Mouse (Mus musculus): Measurements from ENCODE around the gene Gin1. TPM values are rescaled to one million over a fixed set of nuclear protein-coding genes. Genes with fewer than 3 reads are reported as not detected.

Gin1 gene
- polyA plus RNA-seq, 1 experiment = 3.2 TPM

- H3K27me3 ChIP-seq (ENCODE audit: control insufficient read depth, insufficient read depth, insufficient read length) = no peaks in the 10 kb centered on the region
- H3K36me3 ChIP-seq (ENCODE audit: control insufficient read depth, insufficient read depth) = peaks cover 39% of the 10 kb centered on the region
- no peak overlapping the region for H3K4me3 ChIP-seq (ENCODE audit: insufficient read depth, poor library complexity, severe bottlenecking)
- H3K79me3 ChIP-seq (ENCODE audit: low read depth) = no peaks in the 10 kb centered on the region
- H3ac ChIP-seq (ENCODE audit: control insufficient read depth, insufficient read length, low read depth) = no peak overlapping the region
- TF ChIP-seq MYOG (IDR thresholded peaks at IDR 0.05; ENCODE audit: control insufficient read depth, extremely low read depth, insufficient read length) (no peak), CTCF (IDR thresholded peaks at IDR 0.05; ENCODE audit: control insufficient read depth, insufficient read depth, insufficient read length) (no peak), CEBPB (IDR thresholded peaks at IDR 0.05; ENCODE audit: low read depth) (no peak), MAX (IDR thresholded peaks at IDR 0.05) (no peak), MYOD1 (IDR thresholded peaks at IDR 0.05; ENCODE audit: control insufficient read depth, insufficient read length, low read depth) (no peak), FOSL1 (IDR thresholded peaks at IDR 0.05; ENCODE audit: insufficient read depth, low read length, poor library complexity, severe bottlenecking) (no peak), USF1 (IDR thresholded peaks at IDR 0.05; ENCODE audit: low read depth) (no peak)
- H3K79me2 ChIP-seq (ENCODE audit: control insufficient read depth, insufficient read depth) = no peaks in the 10 kb centered on the region
Observed at GRCm38 (mm10) chr1:97746261-97746660, 23.7 kb upstream of the Gin1 start.

DNA sequence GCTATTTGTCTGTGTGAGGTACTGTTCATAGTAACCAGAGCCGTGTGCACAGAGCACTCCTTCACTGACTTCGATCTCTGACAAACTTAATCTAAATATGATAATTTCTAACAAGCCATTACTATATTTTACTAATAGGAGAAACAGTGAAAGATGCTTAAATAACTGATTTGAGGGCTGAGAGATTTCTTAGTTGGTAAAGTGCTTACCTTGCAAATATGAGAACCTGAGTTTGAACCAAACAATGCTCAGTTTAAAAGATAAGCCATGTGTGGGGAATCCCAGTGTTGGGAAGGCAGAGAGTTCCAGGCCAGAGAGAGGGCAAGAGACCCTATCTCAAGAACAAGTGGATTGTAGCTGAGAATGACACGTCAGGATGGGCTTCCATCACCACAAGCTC is 21.8 kb upstream of the Gin1 start:
- TF ChIP-seq MAX (IDR thresholded peaks at IDR 0.05) = no peak
- no peak for TF ChIP-seq MYOG (IDR thresholded peaks at IDR 0.05; ENCODE audit: control insufficient read depth, extremely low read depth, insufficient read length)
- TF ChIP-seq CEBPB (IDR thresholded peaks at IDR 0.05; ENCODE audit: low read depth) = no peak
- no peak for TF ChIP-seq FOSL1 (IDR thresholded peaks at IDR 0.05; ENCODE audit: insufficient read depth, low read length, poor library complexity, severe bottlenecking)
- TF ChIP-seq CTCF (IDR thresholded peaks at IDR 0.05; ENCODE audit: control insufficient read depth, insufficient read depth, insufficient read length) = no peak
- TF ChIP-seq USF1 (IDR thresholded peaks at IDR 0.05; ENCODE audit: low read depth) = no peak
- TF ChIP-seq MYOD1 (IDR thresholded peaks at IDR 0.05; ENCODE audit: control insufficient read depth, insufficient read length, low read depth) = no peak
- Histone ChIP-seq H3K79me3 (ENCODE audit: low read depth) (no peaks in the 10 kb centered on the region), H3K4me3 (ENCODE audit: insufficient read depth, poor library complexity, severe bottlenecking) (no peak overlapping the region), H3ac (ENCODE audit: control insufficient read depth, insufficient read length, low read depth) (no peak overlapping the region), H3K27me3 (ENCODE audit: control insufficient read depth, insufficient read depth, insufficient read length) (no peaks in the 10 kb centered on the region), H3K36me3 (ENCODE audit: control insufficient read depth, insufficient read depth) (peaks cover 45% of the 10 kb centered on the region), H3K79me2 (ENCODE audit: control insufficient read depth, insufficient read depth) (no peaks in the 10 kb centered on the region)

- Histone ChIP-seq H3K27me3 (ENCODE audit: control insufficient read depth, insufficient read depth, insufficient read length) (no peaks in the 10 kb centered on the region), H3K4me3 (ENCODE audit: insufficient read depth, poor library complexity, severe bottlenecking) (no peak overlapping the region), H3K79me3 (ENCODE audit: low read depth) (no peaks in the 10 kb centered on the region), H3K36me3 (ENCODE audit: control insufficient read depth, insufficient read depth) (peaks cover 44% of the 10 kb centered on the region), H3ac (ENCODE audit: control insufficient read depth, insufficient read length, low read depth) (no peak overlapping the region), H3K79me2 (ENCODE audit: control insufficient read depth, insufficient read depth) (no peaks in the 10 kb centered on the region)
- TF ChIP-seq FOSL1 (IDR thresholded peaks at IDR 0.05; ENCODE audit: insufficient read depth, low read length, poor library complexity, severe bottlenecking) (no peak), CEBPB (IDR thresholded peaks at IDR 0.05; ENCODE audit: low read depth) (no peak), CTCF (IDR thresholded peaks at IDR 0.05; ENCODE audit: control insufficient read depth, insufficient read depth, insufficient read length) (no peak), MAX (IDR thresholded peaks at IDR 0.05) (no peak), MYOD1 (IDR thresholded peaks at IDR 0.05; ENCODE audit: control insufficient read depth, insufficient read length, low read depth) (no peak), USF1 (IDR thresholded peaks at IDR 0.05; ENCODE audit: low read depth) (no peak), MYOG (IDR thresholded peaks at IDR 0.05; ENCODE audit: control insufficient read depth, extremely low read depth, insufficient read length) (no peak)
Observed at GRCm38 (mm10) chr1:97753216-97753615, 16.8 kb upstream of the Gin1 start.

DNA sequence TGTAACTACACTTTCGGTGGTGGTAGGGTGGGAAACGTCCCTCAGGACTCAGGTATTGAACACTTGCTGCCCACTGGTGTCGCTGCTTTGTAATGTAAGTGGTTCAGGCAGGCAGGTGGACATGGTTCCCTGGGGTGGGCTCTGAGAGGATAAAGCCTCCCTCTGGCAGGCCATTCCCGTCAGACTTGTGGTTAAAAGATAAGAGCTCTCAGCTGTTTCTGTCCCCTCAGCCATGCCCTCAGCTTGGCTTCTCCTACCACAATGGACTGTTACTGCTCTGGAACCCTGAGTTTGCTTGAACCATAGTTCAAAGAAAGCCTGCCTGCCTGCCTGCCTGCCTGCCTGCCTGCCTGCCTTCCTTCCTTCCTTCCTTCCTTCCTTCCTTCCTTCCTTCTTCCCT is 15.6 kb upstream of the Gin1 start:
- TF ChIP-seq MYOG (IDR thresholded peaks at IDR 0.05; ENCODE audit: control insufficient read depth, extremely low read depth, insufficient read length) (no peak), USF1 (IDR thresholded peaks at IDR 0.05; ENCODE audit: low read depth) (no peak), CEBPB (IDR thresholded peaks at IDR 0.05; ENCODE audit: low read depth) (no peak), FOSL1 (IDR thresholded peaks at IDR 0.05; ENCODE audit: insufficient read depth, low read length, poor library complexity, severe bottlenecking) (no peak), MAX (IDR thresholded peaks at IDR 0.05) (no peak), CTCF (IDR thresholded peaks at IDR 0.05; ENCODE audit: control insufficient read depth, insufficient read depth, insufficient read length) (no peak), MYOD1 (IDR thresholded peaks at IDR 0.05; ENCODE audit: control insufficient read depth, insufficient read length, low read depth) (no peak)
- H3K36me3 ChIP-seq (ENCODE audit: control insufficient read depth, insufficient read depth) = peaks cover 41% of the 10 kb centered on the region

GRCm38 (mm10) chr1:97759841-97760240 is 10.1 kb upstream of the Gin1 start:
- Histone ChIP-seq H3K36me3 (ENCODE audit: control insufficient read depth, insufficient read depth) (peaks cover 10% of the 10 kb centered on the region), H3K4me3 (ENCODE audit: insufficient read depth, poor library complexity, severe bottlenecking) (no peak overlapping the region), H3K79me2 (ENCODE audit: control insufficient read depth, insufficient read depth) (peaks cover 25% of the 10 kb centered on the region), H3K79me3 (ENCODE audit: low read depth) (peaks cover 8% of the 10 kb centered on the region), H3K27me3 (ENCODE audit: control insufficient read depth, insufficient read depth, insufficient read length) (no peaks in the 10 kb centered on the region), H3ac (ENCODE audit: control insufficient read depth, insufficient read length, low read depth) (no peak overlapping the region)
- no peak for TF ChIP-seq MAX (IDR thresholded peaks at IDR 0.05)
- no peak for TF ChIP-seq USF1 (IDR thresholded peaks at IDR 0.05; ENCODE audit: low read depth)
- no peak for TF ChIP-seq MYOD1 (IDR thresholded peaks at IDR 0.05; ENCODE audit: control insufficient read depth, insufficient read length, low read depth)
- no peak for TF ChIP-seq CTCF (IDR thresholded peaks at IDR 0.05; ENCODE audit: control insufficient read depth, insufficient read depth, insufficient read length)
- no peak for TF ChIP-seq FOSL1 (IDR thresholded peaks at IDR 0.05; ENCODE audit: insufficient read depth, low read length, poor library complexity, severe bottlenecking)
- no peak for TF ChIP-seq MYOG (IDR thresholded peaks at IDR 0.05; ENCODE audit: control insufficient read depth, extremely low read depth, insufficient read length)
- TF ChIP-seq CEBPB (IDR thresholded peaks at IDR 0.05; ENCODE audit: low read depth) = no peak

More for the DNA sequence above, 15.6 kb upstream of the Gin1 start:
- no peaks in the 10 kb centered on the region for H3K27me3 ChIP-seq (ENCODE audit: control insufficient read depth, insufficient read depth, insufficient read length)
- no peaks in the 10 kb centered on the region for H3K79me3 ChIP-seq (ENCODE audit: low read depth)
- no peak overlapping the region for H3ac ChIP-seq (ENCODE audit: control insufficient read depth, insufficient read length, low read depth)
- H3K4me3 ChIP-seq (ENCODE audit: insufficient read depth, poor library complexity, severe bottlenecking) = no peak overlapping the region
- H3K79me2 ChIP-seq (ENCODE audit: control insufficient read depth, insufficient read depth) = no peaks in the 10 kb centered on the region

DNA sequence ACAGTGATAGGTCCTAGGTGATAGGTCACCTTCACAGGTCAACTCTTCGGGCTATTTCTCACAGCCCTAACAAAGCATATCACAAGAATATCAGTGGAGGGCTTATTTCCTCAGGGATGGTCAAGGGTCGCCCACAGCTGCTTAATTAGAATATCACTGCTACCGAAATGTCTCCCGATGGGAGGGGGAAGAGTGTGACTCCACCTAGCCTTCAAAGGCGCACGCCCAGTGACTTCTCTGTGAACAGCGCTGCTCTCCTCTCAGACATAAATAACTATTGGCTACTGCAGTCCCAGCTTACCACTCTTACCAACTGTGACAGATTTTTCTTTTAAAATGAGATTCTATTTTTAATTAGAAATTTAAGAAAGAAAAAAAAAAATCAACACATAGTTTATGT is 9.4 kb upstream of the Gin1 start:
- H3K36me3 ChIP-seq (ENCODE audit: control insufficient read depth, insufficient read depth) = peaks cover 2% of the 10 kb centered on the region
- H3K79me2 ChIP-seq (ENCODE audit: control insufficient read depth, insufficient read depth) = peaks cover 33% of the 10 kb centered on the region
- no peak overlapping the region for H3ac ChIP-seq (ENCODE audit: control insufficient read depth, insufficient read length, low read depth)
- no peak overlapping the region for H3K4me3 ChIP-seq (ENCODE audit: insufficient read depth, poor library complexity, severe bottlenecking)
- TF ChIP-seq FOSL1 (IDR thresholded peaks at IDR 0.05; ENCODE audit: insufficient read depth, low read length, poor library complexity, severe bottlenecking) (no peak), MAX (IDR thresholded peaks at IDR 0.05) (no peak), CEBPB (IDR thresholded peaks at IDR 0.05; ENCODE audit: low read depth) (no peak), USF1 (IDR thresholded peaks at IDR 0.05; ENCODE audit: low read depth) (no peak), MYOD1 (IDR thresholded peaks at IDR 0.05; ENCODE audit: control insufficient read depth, insufficient read length, low read depth) (no peak), MYOG (IDR thresholded peaks at IDR 0.05; ENCODE audit: control insufficient read depth, extremely low read depth, insufficient read length) (no peak), CTCF (IDR thresholded peaks at IDR 0.05; ENCODE audit: control insufficient read depth, insufficient read depth, insufficient read length) (no peak)
- peaks cover 13% of the 10 kb centered on the region for H3K79me3 ChIP-seq (ENCODE audit: low read depth)
- H3K27me3 ChIP-seq (ENCODE audit: control insufficient read depth, insufficient read depth, insufficient read length) = no peaks in the 10 kb centered on the region
